Mouse (Mus musculus) heart, postnatal 0 days (tissue): ENCODE data around the gene Tgm3.

Experiments used
- CTCF ChIP-seq: IDR thresholded peaks from 2 replicates; pipeline ENCODE4 v1.5.1; 2016; ENCODE audit warnings: antibody characterized with exemption, control low read depth, low read depth
- EP300 ChIP-seq: IDR thresholded peaks from 2 replicates; pipeline ENCODE4 v1.6.1; 2016; ENCODE audit warnings: antibody characterized with exemption, low read depth

DNA sequence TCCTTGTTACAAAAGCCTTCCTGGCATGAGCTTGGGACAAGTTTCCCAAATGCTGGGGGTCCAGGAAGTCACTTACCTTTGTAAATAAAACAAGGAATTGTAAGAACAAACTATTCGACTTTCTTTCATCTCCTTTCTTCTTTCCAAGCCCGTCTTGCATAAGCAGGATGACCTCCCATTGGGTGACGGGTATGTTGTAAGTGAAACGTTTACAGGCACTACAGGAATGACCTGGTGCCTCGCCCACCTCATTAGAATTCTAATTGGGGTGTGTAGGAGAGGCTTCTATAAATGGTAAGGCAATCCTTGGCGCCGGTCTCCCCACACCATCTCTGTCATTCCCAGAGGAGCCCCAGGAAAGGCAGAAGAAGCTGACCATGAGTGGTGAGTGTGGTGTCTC, at the start of gene Tgm3:
- no peak for TF ChIP-seq EP300
- no peak for TF ChIP-seq CTCF
